Mouse (Mus musculus): Measurements from ENCODE around the gene Olfr1383. TPM values are rescaled to one million over a fixed set of nuclear protein-coding genes. Genes with fewer than 3 reads are reported as not detected.
"Not testable (repeated sequence)": the region's sequence is repeated elsewhere in the genome, so short reads cannot be mapped to it uniquely, and the experiment has no call there.

The Olfr1383 gene
- under 1 TPM; 0.41 to 0.63 TPM for total RNA-seq (2021)
- long read RNA-seq, experiment 1 = 0 reads
- long read RNA-seq, experiment 2 = 0 reads

DNA sequence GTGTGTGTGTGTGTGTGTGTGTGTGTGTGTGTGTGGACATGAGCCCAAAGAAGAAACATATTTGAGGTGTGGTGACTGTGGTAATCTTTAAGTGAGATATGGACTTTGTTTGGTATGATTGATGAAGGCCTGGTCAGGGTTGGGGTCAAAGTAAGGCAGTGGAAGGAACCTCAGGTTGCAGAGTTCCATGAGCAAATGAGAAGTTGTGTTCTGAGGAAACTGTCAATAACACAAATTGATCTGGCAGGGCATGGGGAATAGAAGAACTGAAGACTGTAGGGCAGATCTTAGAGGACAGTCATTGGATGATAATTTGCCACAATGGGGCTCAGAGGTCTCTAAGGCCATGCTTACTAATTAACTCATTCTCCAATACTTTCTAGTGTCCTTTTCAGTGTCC, at the start of gene Olfr1383:
TSS of gene Olfr1383 (plus strand) at position 301 of the 400 bp plus-strand sequence.
- intact Hi-C loops (cut with DNase I) = no loop called here
- DNase-seq = no peak

DNA sequence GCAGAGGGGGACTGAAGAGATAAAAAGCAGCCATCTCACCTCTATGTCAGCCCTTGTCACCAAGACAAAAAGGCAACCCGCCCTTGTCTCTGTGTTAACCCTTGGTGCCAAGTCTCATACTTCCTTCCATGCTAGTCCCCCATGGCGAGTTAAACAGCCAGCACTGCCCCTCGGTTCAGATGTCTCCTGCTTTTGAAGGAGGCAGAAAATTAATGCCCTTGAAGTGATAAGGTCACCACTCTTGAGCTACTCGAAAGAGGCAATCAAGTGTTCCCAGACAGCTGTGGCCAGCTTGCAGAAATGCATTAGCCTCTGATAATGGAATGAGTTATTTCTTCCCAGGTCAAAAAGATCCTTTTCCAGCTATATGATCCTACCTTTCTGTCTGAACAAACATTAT, 33.5 kb upstream of the Olfr1383 start:
- intact Hi-C loops (cut with DNase I) = no loop called here
- DNase-seq = no peak

- intact Hi-C loops (cut with DNase I); DNase-seq: not testable (repeated sequence)
Observed at GRCm38 (mm10) chr11:49488770-49489169, 30.7 kb upstream of the Olfr1383 start, which contains the start of gene Olfr1385. Olfr1385 (plus strand) TSS chr11:49489070.

- no peak for DNase-seq
- intact Hi-C loops (cut with DNase I) = no loop called here
Observed at GRCm38 (mm10) chr11:49518086-49518485, 1.4 kb upstream of the Olfr1383 start.

GRCm38 (mm10) chr11:49527947-49528346, 8.5 kb downstream of the Olfr1383 start, which contains the start of gene Olfr1382:
Olfr1382 (plus strand) TSS chr11:49528247.
- intact Hi-C loops (cut with DNase I) = no loop called here
- no peak for DNase-seq

DNA sequence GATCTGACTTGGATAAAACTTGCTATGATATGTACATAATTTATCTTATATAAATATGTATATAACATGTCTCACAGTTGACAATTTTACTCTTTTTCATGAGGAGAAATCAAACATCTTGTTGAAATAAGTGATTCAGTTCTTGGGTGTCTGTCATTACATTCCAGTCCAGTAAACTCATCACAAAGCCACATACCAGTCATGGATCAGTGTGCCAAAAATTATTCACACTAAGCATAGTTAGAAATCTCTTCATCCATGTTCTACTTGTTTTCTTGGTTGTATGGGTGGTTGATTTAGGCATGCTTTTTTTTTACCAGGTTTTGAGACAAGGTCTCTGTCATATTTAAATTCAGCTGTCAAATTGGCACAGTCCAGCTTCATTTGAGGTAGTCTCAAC, 13.3 kb downstream of the Olfr1383 start:
- no peak for DNase-seq
- intact Hi-C loops (cut with DNase I) = loop anchor here (10.0 kb wide), 1 partner anchor 348 kb away; the partner anchor contains the start of gene Btnl9

GRCm38 (mm10) chr11:49536631-49537030, 17.2 kb downstream of the Olfr1383 start:
- DNase-seq = peak in 1 of 2 experiments; percentile 5
- intact Hi-C loops (cut with DNase I) = loop anchor here (10.0 kb wide), 1 partner anchor 352 kb away; the partner anchor contains the start of gene Btnl9

GRCm38 (mm10) chr11:49543149-49543548, 23.7 kb downstream of the Olfr1383 start, which contains the start of gene Olfr1381:
Olfr1381 (plus strand) TSS chr11:49543449.
- intact Hi-C loops (cut with DNase I); DNase-seq: not testable (repeated sequence)

DNA sequence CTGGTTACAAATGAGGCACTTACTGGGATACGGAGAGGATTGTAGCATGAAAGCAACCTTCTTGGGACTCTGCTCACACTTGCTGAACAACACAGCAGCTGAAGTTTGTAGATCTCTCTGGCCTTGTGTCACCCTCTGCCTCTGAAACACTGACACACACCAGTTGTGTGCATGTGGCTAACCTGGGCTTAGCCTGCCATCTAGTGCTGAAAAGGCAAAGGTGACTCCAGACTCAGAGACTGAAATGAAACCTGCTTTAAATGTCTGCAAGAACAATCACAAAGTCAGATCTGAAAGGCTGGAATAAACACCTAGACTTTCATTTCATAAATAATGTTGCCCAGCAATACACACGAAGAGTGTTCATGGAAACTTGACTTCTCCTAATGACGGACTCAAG, 34.6 kb downstream of the Olfr1383 start:
- DNase-seq; intact Hi-C loops (cut with DNase I): not testable (repeated sequence)

- intact Hi-C loops (cut with DNase I); DNase-seq: not testable (repeated sequence)
Observed at GRCm38 (mm10) chr11:49556578-49556977, 37.1 kb downstream of the Olfr1383 start, which contains the start of gene Olfr1380. Olfr1380 (plus strand) TSS chr11:49556878.

GRCm38 (mm10) chr11:49575054-49575453, 55.6 kb downstream of the Olfr1383 start:
- DNase-seq; intact Hi-C loops (cut with DNase I): not testable (repeated sequence)

Other genes starting within 250 kb of the Olfr1383 start
- under 1 TPM; 0.32 to 0.48 TPM for gene Olfr1393, start 241.3 kb upstream of the Olfr1383 start, total RNA-seq (2021)
- gene Olfr1392, start 234.4 kb upstream of the Olfr1383 start, total RNA-seq (2021) = not detected
- gene Olfr10, start 214.9 kb upstream of the Olfr1383 start, total RNA-seq (2021) = not detected
- not detected for gene Olfr1391, start 196.9 kb upstream of the Olfr1383 start, total RNA-seq (2021)
- not detected for gene Olfr1390, start 184.5 kb upstream of the Olfr1383 start, total RNA-seq (2021)
- gene Olfr1389, start 96.6 kb upstream of the Olfr1383 start, total RNA-seq (2021) = not detected
- gene Olfr1388, start 83.0 kb upstream of the Olfr1383 start, total RNA-seq (2021) = under 1 TPM in 1 of 2 experiments, not detected in 1; 0.07 TPM
- gene Olfr1387, start 64.3 kb upstream of the Olfr1383 start, total RNA-seq (2021) = under 1 TPM in 1 of 2 experiments, not detected in 1; 0.05 TPM
- not detected for gene Olfr1386, start 54.6 kb upstream of the Olfr1383 start, total RNA-seq (2021)
- not detected for gene Olfr1385, start 30.6 kb upstream of the Olfr1383 start, total RNA-seq (2021)
- gene Olfr1384, start 12.9 kb upstream of the Olfr1383 start, total RNA-seq (2021) = under 1 TPM; 0.22 to 0.26 TPM
- gene Olfr1382, start 8.6 kb downstream of the Olfr1383 start, total RNA-seq (2021) = not detected
- not detected for gene Olfr1381, start 23.8 kb downstream of the Olfr1383 start, total RNA-seq (2021)
- not detected for gene Olfr1380, start 37.2 kb downstream of the Olfr1383 start, total RNA-seq (2021)
- gene Flt4, start 89.6 kb downstream of the Olfr1383 start, total RNA-seq (2021) = 10 to 100 TPM; 11.1 to 11.6 TPM
- gene Scgb3a1, start 144.0 kb downstream of the Olfr1383 start, total RNA-seq (2021) = 10 to 100 TPM in 1 of 2 experiments, not detected in 1; 58.2 TPM
- gene Cnot6, start 193.1 kb downstream of the Olfr1383 start, total RNA-seq (2021) = 10 to 100 TPM; 33.1 to 39.6 TPM